Mouse (Mus musculus) kidney, postnatal 0 days (tissue): Measurements from ENCODE around the gene Plxnc1. TPM values are rescaled to one million over a fixed set of nuclear protein-coding genes. Genes with fewer than 3 reads are reported as not detected.

Experiments used
- ATAC-seq: fragments of 200-750 bp; cut with Nextera tagmentation; replicated peaks from 2 replicates; pipeline ENCODE4 v1.8.0; 2017; ENCODE audit warnings: low read depth, moderate number of reproducible peaks, moderate TSS enrichment, moderate library complexity; ENCODE audit not compliant: low FRiP score
- DNase-seq: peaks from one replicate; pipeline ENCODE4 v3.0.0-alpha.2; 2016; ENCODE audit warnings: low spot score
- H3K27ac ChIP-seq: fragments of 300-500 bp; sonication (generic); 2 replicates; pipeline ENCODE4 v1.5.1; 2014; ENCODE audit warnings: mild to moderate bottlenecking
- H3K27me3 ChIP-seq: fragments of 300-500 bp; sonication (generic); 2 replicates; pipeline ENCODE4 v1.6.1; 2014; ENCODE audit warnings: low read length, mixed read lengths; ENCODE audit not compliant: insufficient read depth
- H3K36me3 ChIP-seq: fragments of 300-500 bp; sonication (generic); 2 replicates; pipeline ENCODE4 v1.6.1; 2014; ENCODE audit warnings: low read length, mixed read lengths; ENCODE audit not compliant: insufficient read depth
- H3K4me1 ChIP-seq: fragments of 300-500 bp; sonication (generic); replicated peaks from 2 replicates; pipeline ENCODE4 v1.6.1; 2014; ENCODE audit warnings: antibody characterized with exemption, low read length, mixed read lengths; ENCODE audit not compliant: insufficient read depth
- H3K4me2 ChIP-seq: fragments of 300-500 bp; sonication (generic); 2 replicates; pipeline ENCODE4 v1.6.1; 2014; ENCODE audit warnings: mild to moderate bottlenecking, low read length, moderate library complexity, mixed read lengths
- H3K4me3 ChIP-seq: fragments of 300-500 bp; sonication (generic); replicated peaks from 2 replicates; pipeline ENCODE4 v1.5.1; 2014; ENCODE audit warnings: low read depth, low read length
- H3K9ac ChIP-seq: fragments of 300-500 bp; sonication (generic); 2 replicates; pipeline ENCODE4 v1.6.1; 2014; ENCODE audit warnings: low read depth, low read length
- H3K9me3 ChIP-seq: fragments of 300-500 bp; sonication (generic); replicated peaks from 2 replicates; pipeline ENCODE4 v1.6.1; 2016; ENCODE audit warnings: low read length, inconsistent platforms, mixed read lengths
- CTCF ChIP-seq: IDR thresholded peaks from 2 replicates; pipeline ENCODE4 v1.5.1; 2016; ENCODE audit warnings: antibody characterized with exemption, low read depth, mild to moderate bottlenecking, moderate library complexity
- WGBS: fragments of 180-500 bp; shearing (Covaris S2); extraction: QIAGEN DNeasy Blood & Tissue Kit; methylation state at CpG from one replicate; pipeline ENCODE4 v1.1.7; 2014; 5-methylcytosine and 5-hydroxymethylcytosine counted together
- polyA plus RNA-seq: library from polyadenylated mRNA; unstranded; fragments of >200 nt; fragmentation: Nextera tagmentation; extraction: Ambion mirVana; gene quantifications from 2 replicates; pipeline ENCODE4 v1.2.1, GENCODE M21; 2015

Plxnc1 gene
- polyA plus RNA-seq, 1 experiment from 2014 or later, result 1.3 TPM

- Histone ChIP-seq H3K9me3 (no peaks in the 10 kb centered on the region), H3K27me3 (no peaks in the 10 kb centered on the region), H3K9ac (no peak overlapping the region), H3K4me2 (no peak overlapping the region), H3K36me3 (no peaks in the 10 kb centered on the region), H3K4me3 (no peak overlapping the region), H3K4me1 (no peaks in the 10 kb centered on the region), H3K27ac (no peak overlapping the region)
- 74% methylated on average over 6 of the region's 6 CpGs for WGBS
- no peak for TF ChIP-seq CTCF
- no peak for ATAC-seq
- no peak for DNase-seq
Measured at GRCm38 (mm10) chr10:94883216-94883615, 61.4 kb downstream of the Plxnc1 start.

GRCm38 (mm10) chr10:94871506-94871905, 73.1 kb downstream of the Plxnc1 start:
- 86% methylated on average over 5 of the region's 5 CpGs for WGBS

DNA sequence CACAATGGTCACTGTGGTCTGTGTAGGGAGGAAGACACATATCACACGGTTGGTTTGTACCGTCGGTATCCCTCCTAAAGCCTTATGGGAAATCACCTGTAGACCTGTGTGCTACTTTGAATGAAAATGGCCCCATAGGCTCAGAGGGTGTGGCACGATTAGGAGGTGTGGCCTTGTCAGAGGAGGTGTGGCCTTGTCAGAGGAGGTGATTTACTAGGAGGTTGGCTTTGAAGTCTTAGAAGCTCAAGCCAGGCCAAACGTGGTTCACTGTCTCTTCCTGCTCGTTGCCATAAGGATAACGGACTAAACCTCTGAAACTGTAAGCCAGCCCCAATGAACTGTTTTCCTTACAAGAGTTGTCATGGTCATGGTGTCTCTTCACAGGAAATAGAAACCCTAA, 73.5 kb downstream of the Plxnc1 start:
- no peak overlapping the region for H3K4me3 ChIP-seq
- no peak overlapping the region for H3K9ac ChIP-seq
- no peaks in the 10 kb centered on the region for H3K9me3 ChIP-seq
- no peak overlapping the region for H3K4me2 ChIP-seq
- H3K27ac ChIP-seq, result no peak overlapping the region
- ATAC-seq, result no peak
- H3K36me3 ChIP-seq, result no peaks in the 10 kb centered on the region
- no peak for TF ChIP-seq CTCF
- WGBS, result 89% methylated on average over 7 of the region's 7 CpGs
- no peak for DNase-seq
- no peaks in the 10 kb centered on the region for H3K27me3 ChIP-seq
- no peaks in the 10 kb centered on the region for H3K4me1 ChIP-seq

More at GRCm38 (mm10) chr10:94871506-94871905, 73.1 kb downstream of the Plxnc1 start:
- ATAC-seq, result no peak
- Histone ChIP-seq H3K9ac (no peak overlapping the region), H3K4me3 (no peak overlapping the region), H3K9me3 (no peaks in the 10 kb centered on the region), H3K27ac (no peak overlapping the region), H3K4me2 (no peak overlapping the region), H3K27me3 (no peaks in the 10 kb centered on the region), H3K36me3 (no peaks in the 10 kb centered on the region), H3K4me1 (no peaks in the 10 kb centered on the region)
- DNase-seq, result no peak
- no peak for TF ChIP-seq CTCF

GRCm38 (mm10) chr10:94866995-94867856, 77.4 kb downstream of the Plxnc1 start:
- WGBS, result 68% methylated on average over 12 of the region's 12 CpGs
- Histone ChIP-seq H3K27me3 (no peaks in the 10 kb centered on the region), H3K9ac (no peak overlapping the region), H3K9me3 (no peaks in the 10 kb centered on the region), H3K36me3 (no peaks in the 10 kb centered on the region), H3K4me1 (0 out of 2 replicates have a peak, but pooled peaks cover 3% of the 10 kb centered on the region), H3K4me2 (no peak overlapping the region), H3K4me3 (no peak overlapping the region), H3K27ac (no peak overlapping the region)
- TF ChIP-seq CTCF, result no peak
- DNase-seq, result no peak
- ATAC-seq, result no peak

DNA sequence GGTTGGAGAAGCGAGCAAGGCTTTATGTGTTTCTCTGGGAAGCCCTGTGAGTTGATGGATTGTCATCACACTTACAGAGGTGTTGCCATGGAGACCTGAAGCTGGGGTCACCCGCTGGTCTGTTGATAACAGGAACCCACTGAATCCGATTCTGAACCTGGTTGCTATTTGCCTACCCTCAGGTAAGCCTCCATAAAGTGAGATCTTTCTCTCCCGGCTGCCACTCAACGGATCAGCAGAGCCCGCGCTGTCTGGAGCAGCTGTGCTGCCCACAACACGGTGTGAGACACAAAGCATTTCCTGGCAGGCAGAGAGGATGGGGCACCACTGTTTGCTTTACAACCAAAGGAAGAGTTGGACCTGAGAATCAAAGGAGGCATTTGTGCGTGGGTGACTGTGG, 79.4 kb downstream of the Plxnc1 start:
- WGBS, result 54% methylated on average over 9 of the region's 9 CpGs
- TF ChIP-seq CTCF, result no peak
- Histone ChIP-seq H3K4me3 (no peak overlapping the region), H3K36me3 (no peaks in the 10 kb centered on the region), H3K9ac (no peak overlapping the region), H3K27ac (no peak overlapping the region), H3K4me1 (0 out of 2 replicates have a peak, but pooled peaks cover 3% of the 10 kb centered on the region), H3K4me2 (no peak overlapping the region), H3K27me3 (no peaks in the 10 kb centered on the region), H3K9me3 (no peaks in the 10 kb centered on the region)
- no peak for ATAC-seq
- DNase-seq, result no peak

DNA sequence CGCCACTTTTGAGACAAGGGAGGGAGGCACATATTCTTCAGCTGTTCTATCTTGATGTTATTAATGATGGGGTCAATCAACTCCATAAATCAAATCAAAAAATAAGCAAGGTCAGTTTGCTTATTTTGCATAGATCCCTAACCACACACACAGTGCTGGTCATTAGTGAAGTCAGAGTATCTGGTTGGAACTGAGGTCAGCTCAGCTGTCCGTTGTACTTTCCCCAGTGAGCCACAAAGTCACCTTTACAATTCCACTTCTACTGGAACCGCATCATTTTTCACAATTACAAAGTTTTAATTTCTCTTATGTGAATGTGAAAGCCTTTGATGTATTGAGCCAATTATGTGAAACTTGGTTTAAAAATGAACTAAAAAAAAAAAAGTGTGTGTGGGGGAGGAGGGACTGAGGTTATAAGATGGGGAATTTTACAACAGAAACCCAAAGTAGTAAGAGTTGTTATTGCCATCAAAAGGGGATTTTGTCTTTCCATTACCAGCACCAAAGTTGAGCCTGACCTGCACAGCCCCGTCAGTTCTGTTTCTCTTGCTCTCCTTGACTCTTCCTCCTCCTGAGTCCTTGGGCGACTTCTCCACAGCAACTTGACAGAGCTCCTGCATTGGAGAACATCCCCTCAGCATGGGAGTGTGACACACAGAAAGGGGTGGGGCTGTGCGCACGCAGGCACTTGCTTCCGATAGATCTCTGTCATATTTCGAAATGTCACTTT, 80.3 kb downstream of the Plxnc1 start:
- no peak overlapping the region for H3K4me3 ChIP-seq
- H3K9ac ChIP-seq, result no peak overlapping the region
- no peak overlapping the region for H3K4me2 ChIP-seq
- no peaks in the 10 kb centered on the region for H3K9me3 ChIP-seq
- WGBS, result 70% methylated on average over 9 of the region's 9 CpGs
- H3K4me1 ChIP-seq, result 0 out of 2 replicates have a peak, but pooled peaks cover 3% of the 10 kb centered on the region
- DNase-seq, result no peak
- H3K27ac ChIP-seq, result no peak overlapping the region
- no peak for ATAC-seq
- TF ChIP-seq CTCF, result no peak
- H3K36me3 ChIP-seq, result no peaks in the 10 kb centered on the region
- no peaks in the 10 kb centered on the region for H3K27me3 ChIP-seq
